Mouse (Mus musculus) liver, embryonic 16.5 days (tissue): Measurements from ENCODE around the gene Abca12. TPM values are rescaled to one million over a fixed set of nuclear protein-coding genes. Genes with fewer than 3 reads are reported as not detected.

ENCODE experiments used
- ATAC-seq: fragments of 200-750 bp; cut with Nextera tagmentation; 2 replicates; pipeline ENCODE4 v1.8.0; 2017; ENCODE audit warnings: low read depth, mild to moderate bottlenecking, moderate number of reproducible peaks, moderate library complexity
- H3K27ac ChIP-seq: fragments of 300-500 bp; sonication (generic); 2 replicates; pipeline ENCODE4 v1.5.1; 2014; ENCODE audit warnings: mild to moderate bottlenecking, low read length
- H3K27me3 ChIP-seq: fragments of 300-500 bp; sonication (generic); 2 replicates; pipeline ENCODE4 v1.6.1; 2014; ENCODE audit warnings: low read depth, low read length, mixed read lengths; ENCODE audit not compliant: control insufficient read depth, insufficient read depth
- H3K36me3 ChIP-seq: fragments of 300-500 bp; sonication (generic); 2 replicates; pipeline ENCODE4 v1.6.1; 2014; ENCODE audit warnings: mild to moderate bottlenecking; ENCODE audit not compliant: control insufficient read depth, insufficient read depth
- H3K4me1 ChIP-seq: fragments of 300-500 bp; sonication (generic); 2 replicates; pipeline ENCODE4 v1.6.1; 2014; ENCODE audit warnings: low read depth, low read length, mixed read lengths; ENCODE audit not compliant: control insufficient read depth
- H3K4me2 ChIP-seq: fragments of 300-500 bp; sonication (generic); 2 replicates; pipeline ENCODE4 v1.6.1; 2014; ENCODE audit warnings: low read depth, low read length, mixed read lengths
- H3K4me3 ChIP-seq: fragments of 300-500 bp; sonication (generic); 2 replicates; pipeline ENCODE4 v1.5.1; 2014; ENCODE audit warnings: low read depth, mild to moderate bottlenecking, low read length
- H3K9ac ChIP-seq: fragments of 300-500 bp; sonication (generic); 2 replicates; pipeline ENCODE4 v1.6.1; 2014; ENCODE audit warnings: low read depth, low read length
- H3K9me3 ChIP-seq: fragments of 300-500 bp; sonication (generic); replicated peaks from 2 replicates; pipeline ENCODE4 v1.6.1; 2016; ENCODE audit warnings: low read length; ENCODE audit not compliant: control insufficient read depth
- WGBS: fragments of 180-500 bp; shearing (Covaris S2); extraction: QIAGEN DNeasy Blood & Tissue Kit; methylation state at CpG from one replicate; pipeline ENCODE4 v1.1.7; 2014; ENCODE audit not compliant: insufficient replicate concordance; 5-methylcytosine and 5-hydroxymethylcytosine counted together
- polyA plus RNA-seq: library from polyadenylated mRNA; unstranded; fragments of >200 nt; fragmentation: Nextera tagmentation; extraction: Ambion mirVana; gene quantifications from 2 replicates; pipeline ENCODE4 v1.2.1, GENCODE M21; 2015

The Abca12 gene
- polyA plus RNA-seq, 1 experiment from 2014 or later: not detected

DNA sequence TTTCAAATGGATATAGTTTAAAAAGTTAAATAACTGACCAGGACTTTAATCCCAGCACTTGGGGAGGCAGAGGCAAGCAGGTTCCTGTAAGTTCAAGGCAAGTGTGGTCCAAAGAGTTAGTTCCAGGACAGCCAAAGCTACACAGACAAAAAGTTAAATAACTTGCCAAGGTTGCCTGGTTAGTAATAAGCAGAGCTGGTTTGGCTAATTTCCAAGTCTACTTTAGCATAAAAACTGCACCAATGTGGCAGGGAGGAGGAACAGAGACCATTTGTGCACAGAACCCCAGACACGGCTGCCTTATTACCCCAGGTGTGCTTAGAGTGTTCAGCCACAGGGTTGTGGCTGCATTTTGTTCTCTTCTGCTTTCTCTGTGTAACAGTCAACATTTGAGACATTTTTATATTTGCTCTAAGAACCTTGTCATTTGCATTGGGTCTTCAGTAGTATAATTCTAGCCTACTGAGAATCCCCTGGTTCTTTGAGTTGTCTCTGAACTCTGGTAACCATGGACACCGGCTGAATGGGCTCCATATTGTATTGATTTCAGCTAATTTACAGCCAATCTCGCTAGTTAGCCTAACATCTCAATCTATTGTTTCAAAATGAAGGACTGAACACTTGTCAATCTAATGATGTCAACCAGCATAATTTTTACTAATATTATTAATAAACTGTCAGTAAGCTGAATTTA is 71.7 kb downstream of the Abca12 start:
- Histone ChIP-seq H3K9ac (no peak overlapping the region), H3K9me3 (no peaks in the 10 kb centered on the region), H3K4me3 (no peak overlapping the region), H3K27me3 (no peaks in the 10 kb centered on the region), H3K27ac (no peak overlapping the region), H3K4me2 (no peak overlapping the region), H3K36me3 (no peaks in the 10 kb centered on the region), H3K4me1 (no peaks in the 10 kb centered on the region)
- 57% methylated on average over 3 of the region's 3 CpGs for WGBS
- ATAC-seq: no peak

DNA sequence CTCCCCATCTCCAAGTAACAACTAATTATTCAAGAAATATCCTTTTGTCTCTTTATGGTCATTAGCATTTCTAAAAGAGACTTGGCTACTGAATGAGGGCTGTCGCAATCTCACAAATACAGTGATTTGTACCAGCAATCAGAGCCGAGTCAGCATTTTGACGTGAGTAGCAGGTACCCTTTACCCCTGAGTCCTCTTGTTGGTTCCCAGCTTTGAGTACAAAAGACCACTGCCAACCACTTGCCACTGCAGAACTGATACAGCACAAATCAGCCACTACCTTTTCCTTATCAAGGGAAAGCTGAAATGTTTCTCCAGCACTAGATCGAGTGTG is 72.5 kb downstream of the Abca12 start:
- Histone ChIP-seq H3K4me2 (no peak overlapping the region), H3K36me3 (no peaks in the 10 kb centered on the region), H3K9ac (no peak overlapping the region), H3K27ac (no peak overlapping the region), H3K4me1 (no peaks in the 10 kb centered on the region), H3K4me3 (no peak overlapping the region), H3K9me3 (no peaks in the 10 kb centered on the region), H3K27me3 (no peaks in the 10 kb centered on the region)
- WGBS: 67% methylated on average over 4 of the region's 4 CpGs
- no peak for ATAC-seq

DNA sequence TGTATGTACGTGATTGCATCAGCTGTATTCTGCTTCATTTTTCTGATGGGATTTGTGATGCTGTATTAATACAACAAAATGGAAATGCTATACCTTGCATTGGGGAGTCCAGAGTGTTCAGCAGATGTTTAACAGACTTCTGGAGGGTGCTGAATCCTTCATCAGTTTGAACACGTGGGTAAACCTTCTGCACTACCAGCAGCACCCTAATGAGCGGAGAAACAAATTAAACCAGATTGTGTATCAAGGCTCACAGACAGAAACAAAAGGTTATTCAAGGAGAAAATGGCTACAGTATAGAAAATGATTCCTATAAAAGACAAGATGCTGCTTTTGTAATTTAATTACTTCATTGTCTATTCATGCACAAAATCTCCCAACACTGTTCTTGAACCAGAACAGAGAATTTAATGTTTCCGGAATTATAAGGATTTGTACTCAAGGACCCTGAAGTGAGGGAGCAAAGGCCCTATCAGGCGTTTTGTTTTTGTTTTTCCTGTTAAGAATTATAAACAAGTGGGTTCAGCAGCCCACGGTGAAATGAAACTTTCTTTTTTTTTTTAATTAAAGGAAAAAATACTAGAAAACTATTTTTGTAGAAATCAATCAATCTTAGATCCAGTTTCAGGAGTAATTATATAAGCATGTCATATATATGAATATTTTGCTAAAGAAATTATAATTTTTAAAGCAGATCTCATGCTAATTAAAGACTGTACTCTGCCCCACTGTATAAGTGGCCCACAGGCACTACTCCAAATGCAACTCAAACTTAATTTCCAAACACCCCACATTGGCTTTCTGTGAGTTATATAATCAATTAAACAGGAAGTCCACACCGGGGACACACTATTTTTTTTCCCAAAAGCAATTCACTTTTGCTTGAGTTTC is 73.1 kb downstream of the Abca12 start:
- no peak overlapping the region for H3K4me2 ChIP-seq
- H3K9me3 ChIP-seq: no peaks in the 10 kb centered on the region
- 58% methylated on average over 7 of the region's 7 CpGs for whole genome bisulfite sequencing
- H3K4me3 ChIP-seq: no peak overlapping the region
- ATAC-seq: no peak
- no peak overlapping the region for H3K9ac ChIP-seq
- H3K4me1 ChIP-seq: no peaks in the 10 kb centered on the region
- no peak overlapping the region for H3K27ac ChIP-seq
- no peaks in the 10 kb centered on the region for H3K36me3 ChIP-seq
- no peaks in the 10 kb centered on the region for H3K27me3 ChIP-seq

DNA sequence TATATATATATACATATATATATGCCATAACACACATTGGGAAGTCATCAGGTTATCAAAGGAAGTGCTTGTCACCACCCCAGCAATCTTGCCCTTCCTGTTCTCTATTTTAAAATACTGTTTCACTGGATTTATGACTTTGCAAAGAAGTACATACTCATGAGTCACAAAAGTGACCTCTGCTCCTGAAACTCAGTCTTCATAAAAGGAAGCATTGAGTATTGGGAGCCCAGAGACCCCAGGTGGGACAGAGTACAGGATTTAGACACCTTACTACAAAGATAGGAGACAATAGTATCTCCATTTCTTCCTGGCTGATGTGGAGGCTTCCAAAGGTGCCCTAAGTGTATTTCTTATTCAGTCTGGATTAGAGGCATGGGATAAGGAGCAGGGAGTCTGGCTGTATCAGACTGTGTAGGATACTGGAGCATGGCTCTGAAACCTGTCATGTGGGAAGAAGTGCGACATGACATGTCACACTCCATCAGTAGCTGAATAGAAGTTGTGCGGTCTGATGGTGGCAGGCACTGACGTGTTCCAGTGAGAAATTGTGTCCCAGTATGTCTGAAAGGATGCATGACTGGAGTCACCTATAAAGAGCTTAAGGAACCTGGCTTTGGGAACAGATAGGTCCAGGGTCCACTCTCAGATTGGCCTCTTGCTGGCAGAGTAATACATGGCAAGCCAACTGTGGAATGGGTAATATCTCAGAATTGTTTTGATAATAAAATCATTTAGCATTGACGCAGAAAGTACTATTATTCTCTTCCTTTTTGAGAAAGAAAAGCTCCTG is 76.0 kb downstream of the Abca12 start:
- H3K4me2 ChIP-seq: no peak overlapping the region
- no peaks in the 10 kb centered on the region for H3K4me1 ChIP-seq
- H3K4me3 ChIP-seq: no peak overlapping the region
- H3K9ac ChIP-seq: no peak overlapping the region
- H3K27ac ChIP-seq: no peak overlapping the region
- no peaks in the 10 kb centered on the region for H3K9me3 ChIP-seq
- 59% methylated on average over 4 of the region's 4 CpGs for WGBS
- ATAC-seq: no peak
- no peaks in the 10 kb centered on the region for H3K27me3 ChIP-seq
- H3K36me3 ChIP-seq: no peaks in the 10 kb centered on the region

DNA sequence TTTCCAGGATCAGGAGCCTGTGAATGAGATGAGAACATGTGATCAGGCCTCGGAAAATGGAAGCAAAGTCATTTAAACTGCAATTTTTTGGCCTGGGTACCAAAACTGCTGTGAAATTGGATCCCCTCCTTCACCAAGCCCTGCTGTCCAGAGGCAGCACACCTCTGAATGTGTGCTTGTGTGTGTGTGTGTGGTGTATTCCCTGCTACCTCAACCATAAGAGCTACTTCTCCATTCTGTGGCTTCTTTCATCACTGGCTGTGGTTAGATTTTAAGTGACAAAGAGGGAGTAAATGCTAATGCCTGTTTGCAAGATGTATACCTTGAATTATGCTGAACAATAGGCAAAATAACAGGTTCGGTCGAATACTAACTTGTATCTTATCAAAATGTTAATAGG is 84.4 kb downstream of the Abca12 start:
- H3K4me3 ChIP-seq: no peak overlapping the region
- 52% methylated on average over 3 of the region's 3 CpGs for WGBS

DNA sequence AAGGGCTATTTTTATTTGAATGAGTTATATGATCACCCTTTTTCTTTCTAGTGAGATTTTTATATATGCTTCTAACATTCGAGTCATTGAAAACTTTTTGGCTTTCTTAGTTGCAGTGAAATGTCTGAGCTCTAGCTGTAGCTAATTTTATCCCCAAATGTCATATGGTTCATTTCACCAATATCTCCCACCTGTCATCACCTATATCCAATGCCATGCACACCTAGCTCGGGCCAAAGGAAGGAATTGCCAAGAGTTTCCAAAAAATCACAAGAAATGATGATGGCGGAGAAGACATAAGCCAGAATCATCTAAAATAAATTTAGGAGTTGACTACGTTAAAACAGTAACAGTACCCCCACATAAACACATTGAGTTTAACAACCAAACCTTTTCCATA is 102.5 kb downstream of the Abca12 start:
- Histone ChIP-seq H3K4me3 (no peak overlapping the region), H3K4me1 (no peaks in the 10 kb centered on the region), H3K9me3 (no peaks in the 10 kb centered on the region), H3K36me3 (no peaks in the 10 kb centered on the region), H3K27me3 (no peaks in the 10 kb centered on the region), H3K4me2 (no peak overlapping the region), H3K9ac (no peak overlapping the region), H3K27ac (no peak overlapping the region)
- ATAC-seq: no peak
- WGBS: 59% methylated on average over 4 of the region's 4 CpGs

More for the DNA sequence above, 84.4 kb downstream of the Abca12 start:
- H3K9me3 ChIP-seq: no peaks in the 10 kb centered on the region
- H3K36me3 ChIP-seq: no peaks in the 10 kb centered on the region
- no peak overlapping the region for H3K27ac ChIP-seq
- no peaks in the 10 kb centered on the region for H3K27me3 ChIP-seq
- ATAC-seq: no peak
- H3K4me1 ChIP-seq: no peaks in the 10 kb centered on the region
- no peak overlapping the region for H3K4me2 ChIP-seq
- H3K9ac ChIP-seq: no peak overlapping the region

DNA sequence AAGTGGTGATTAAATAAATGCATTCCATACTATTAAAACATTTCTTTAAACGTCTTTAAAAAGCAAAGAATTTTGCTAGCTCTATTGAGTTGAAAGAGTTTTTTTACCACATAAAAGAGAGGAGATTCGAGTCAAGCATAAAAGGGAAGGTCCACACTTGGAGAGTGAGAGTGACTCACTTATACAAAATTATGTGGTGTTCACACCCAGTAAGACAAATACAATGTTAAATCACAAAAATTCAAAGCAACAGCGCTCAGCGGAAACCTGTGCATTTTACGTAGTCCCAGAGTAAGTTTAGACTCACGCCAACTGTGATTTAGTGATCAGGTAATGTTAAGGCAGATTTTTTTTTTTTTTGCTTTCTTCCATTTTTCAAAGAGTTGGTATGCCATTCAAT is 104.1 kb downstream of the Abca12 start:
- Histone ChIP-seq H3K4me3 (no peak overlapping the region), H3K9ac (no peak overlapping the region), H3K4me1 (no peaks in the 10 kb centered on the region), H3K4me2 (no peak overlapping the region), H3K36me3 (no peaks in the 10 kb centered on the region), H3K27ac (no peak overlapping the region), H3K9me3 (no peaks in the 10 kb centered on the region), H3K27me3 (no peaks in the 10 kb centered on the region)
- ATAC-seq: no peak
- 70% methylated on average over 6 of the region's 6 CpGs for WGBS

DNA sequence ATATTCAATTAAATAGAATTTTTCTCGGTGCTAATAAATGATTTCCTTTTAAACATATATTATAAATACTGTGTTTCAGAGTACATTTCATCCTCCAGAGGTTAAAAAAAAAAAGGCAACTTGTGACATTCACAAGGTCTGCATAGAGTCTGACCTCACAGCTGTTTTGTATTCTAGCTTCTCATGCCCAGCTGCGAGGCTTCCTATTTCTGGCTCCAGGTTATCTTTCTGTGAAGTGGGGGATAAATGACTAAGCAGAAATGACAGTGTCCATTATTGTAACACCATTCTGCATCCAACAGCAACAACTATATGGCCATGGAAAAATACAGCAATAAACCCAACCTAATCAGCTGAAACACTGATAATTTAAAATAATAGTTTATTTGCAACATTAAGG is 107.3 kb downstream of the Abca12 start:
- Histone ChIP-seq H3K27ac (no peak overlapping the region), H3K36me3 (no peaks in the 10 kb centered on the region), H3K9ac (no peak overlapping the region), H3K27me3 (no peaks in the 10 kb centered on the region), H3K4me3 (no peak overlapping the region), H3K9me3 (no peaks in the 10 kb centered on the region), H3K4me1 (no peaks in the 10 kb centered on the region), H3K4me2 (no peak overlapping the region)
- 29% methylated on average over 2 of the region's 2 CpGs for WGBS
- ATAC-seq: no peak

DNA sequence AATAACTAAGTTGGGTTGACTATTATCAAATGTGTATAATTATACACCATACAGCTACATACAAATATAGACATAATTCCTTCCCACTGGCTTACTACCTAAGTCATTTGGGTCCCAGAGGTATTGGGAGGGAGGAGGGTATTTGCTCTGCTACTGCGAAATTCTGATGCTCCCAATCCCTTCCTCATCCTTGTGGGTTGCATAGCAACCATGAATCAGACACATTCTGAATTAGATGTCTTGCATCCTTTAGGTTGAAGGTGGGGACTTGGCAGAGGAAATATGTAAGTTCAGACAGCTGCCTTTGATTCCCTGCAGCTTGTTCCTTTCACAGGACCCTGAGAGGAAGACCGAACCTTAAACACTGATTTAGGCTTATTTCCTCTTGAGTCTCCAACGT is 108.5 kb downstream of the Abca12 start:
- 37% methylated on average over 3 of the region's 3 CpGs for WGBS

More for the DNA sequence above, 108.5 kb downstream of the Abca12 start:
- Histone ChIP-seq H3K4me2 (no peak overlapping the region), H3K9ac (no peak overlapping the region), H3K27me3 (no peaks in the 10 kb centered on the region), H3K27ac (no peak overlapping the region), H3K4me1 (no peaks in the 10 kb centered on the region), H3K36me3 (no peaks in the 10 kb centered on the region), H3K9me3 (no peaks in the 10 kb centered on the region), H3K4me3 (no peak overlapping the region)
- ATAC-seq: no peak
